Mouse (Mus musculus) splenic B cell, adult 2 months (primary cell): ENCODE results near the gene Btbd9.

Experiments used
- DNase-seq: peaks from one replicate; pipeline ENCODE4 v3.0.0-alpha.2; 2011; ENCODE audit warnings: low read depth, low spot score
- H3K27me3 ChIP-seq: 2 replicates; pipeline ENCODE4 v1.6.1; 2012; ENCODE audit warnings: mild to moderate bottlenecking, low read length, moderate library complexity, mixed read lengths; ENCODE audit not compliant: control insufficient read depth, poor library complexity, insufficient read depth, severe bottlenecking
- H3K36me3 ChIP-seq: 2 replicates; pipeline ENCODE4 v1.6.1; 2012; ENCODE audit warnings: mild to moderate bottlenecking, low read length, moderate library complexity, mixed read lengths; ENCODE audit not compliant: control insufficient read depth, poor library complexity, insufficient read depth, severe bottlenecking

The Btbd9 gene

GRCm38 (mm10) chr17:30481341-30481740, 94.9 kb downstream of the Btbd9 start:
- no peak for DNase-seq
- Histone ChIP-seq H3K27me3 (no peaks in the 10 kb centered on the region), H3K36me3 (peaks cover 4% of the 10 kb centered on the region; the same call in 1 of the 2 replicates)

GRCm38 (mm10) chr17:30480381-30480780, 95.9 kb downstream of the Btbd9 start:
- DNase-seq, result no peak
- peaks cover 4% of the 10 kb centered on the region; the same call in 1 of the 2 replicates for H3K36me3 ChIP-seq
- H3K27me3 ChIP-seq, result no peaks in the 10 kb centered on the region

- DNase-seq, result no peak
These were observed 98.1 kb downstream of the Btbd9 start for GRCm38 (mm10) chr17:30478181-30478580.

GRCm38 (mm10) chr17:30474561-30474960, 101.7 kb downstream of the Btbd9 start:
- DNase-seq, result no peak
- H3K27me3 ChIP-seq, result no peaks in the 10 kb centered on the region
- H3K36me3 ChIP-seq, result no peaks in the 10 kb centered on the region

More at GRCm38 (mm10) chr17:30478181-30478580, 98.1 kb downstream of the Btbd9 start:
- Histone ChIP-seq H3K36me3 (no peaks in the 10 kb centered on the region; the same call in 1 of the 2 replicates), H3K27me3 (no peaks in the 10 kb centered on the region)

GRCm38 (mm10) chr17:30472776-30473175, 103.5 kb downstream of the Btbd9 start:
- no peak for DNase-seq
- no peaks in the 10 kb centered on the region for H3K36me3 ChIP-seq
- no peaks in the 10 kb centered on the region for H3K27me3 ChIP-seq

DNA sequence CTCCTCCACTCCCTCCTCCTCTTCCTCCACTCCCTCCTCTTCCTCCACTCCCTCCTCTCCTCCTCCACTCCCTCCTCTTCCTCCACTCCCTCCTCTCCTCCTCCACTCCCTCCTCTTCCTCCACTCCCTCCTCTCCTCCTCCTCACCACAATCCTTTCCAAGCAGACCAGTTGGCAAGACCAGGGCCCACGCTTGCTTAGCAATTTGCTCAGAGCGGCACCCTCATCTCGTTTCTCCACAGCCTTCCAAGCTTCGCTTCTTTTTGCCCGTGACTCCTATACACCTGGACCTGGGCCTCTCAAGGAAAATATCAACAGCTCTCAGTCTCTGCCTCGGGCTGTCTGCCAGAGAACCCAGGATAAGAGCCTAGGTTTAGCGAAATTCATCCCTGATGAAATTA, 104.8 kb downstream of the Btbd9 start:
- no peaks in the 10 kb centered on the region for H3K27me3 ChIP-seq
- no peak for DNase-seq
- no peaks in the 10 kb centered on the region for H3K36me3 ChIP-seq

- no peaks in the 10 kb centered on the region for H3K27me3 ChIP-seq
- DNase-seq, result no peak
- H3K36me3 ChIP-seq, result no peaks in the 10 kb centered on the region
These were observed 105.5 kb downstream of the Btbd9 start for GRCm38 (mm10) chr17:30470790-30471189.

- no peaks in the 10 kb centered on the region for H3K36me3 ChIP-seq
- H3K27me3 ChIP-seq, result no peaks in the 10 kb centered on the region
- DNase-seq, result no peak
These were observed 106.0 kb downstream of the Btbd9 start for GRCm38 (mm10) chr17:30470286-30470685.

DNA sequence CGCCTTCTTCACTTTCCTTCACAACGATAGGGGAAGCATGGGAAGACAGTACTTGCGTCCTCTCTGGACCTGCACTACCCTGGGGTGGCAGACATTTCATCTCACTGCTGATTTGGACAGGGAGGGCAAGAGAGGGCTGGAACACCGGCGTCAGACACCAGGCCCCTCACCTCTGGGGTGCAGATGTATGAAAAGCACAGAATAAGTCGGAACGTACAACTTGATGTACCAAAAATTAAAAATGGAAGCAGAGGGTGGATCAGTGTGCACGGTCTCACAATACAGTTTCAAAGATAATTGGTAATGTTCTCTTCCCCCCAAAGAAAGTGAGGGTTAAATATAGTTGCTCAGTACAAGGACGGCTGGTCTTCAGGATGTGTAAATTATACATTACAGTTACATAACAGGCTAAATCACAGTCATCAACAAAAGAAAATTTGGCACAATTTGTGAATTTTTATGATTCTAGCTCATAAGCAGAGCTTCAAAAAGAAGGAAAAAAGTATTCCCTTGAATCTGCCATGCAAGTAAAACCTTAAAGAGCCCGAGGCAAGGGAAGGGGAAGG, 106.7 kb downstream of the Btbd9 start:
- Histone ChIP-seq H3K36me3 (no peaks in the 10 kb centered on the region), H3K27me3 (no peaks in the 10 kb centered on the region)
- no peak for DNase-seq

- DNase-seq, result no peak
- no peaks in the 10 kb centered on the region for H3K36me3 ChIP-seq
- no peaks in the 10 kb centered on the region for H3K27me3 ChIP-seq
These were observed 107.9 kb downstream of the Btbd9 start for GRCm38 (mm10) chr17:30468368-30468767.

- DNase-seq, result peak; percentile 18
- Histone ChIP-seq H3K36me3 (no peaks in the 10 kb centered on the region), H3K27me3 (no peaks in the 10 kb centered on the region)
These were observed 108.6 kb downstream of the Btbd9 start for GRCm38 (mm10) chr17:30467566-30468213.

DNA sequence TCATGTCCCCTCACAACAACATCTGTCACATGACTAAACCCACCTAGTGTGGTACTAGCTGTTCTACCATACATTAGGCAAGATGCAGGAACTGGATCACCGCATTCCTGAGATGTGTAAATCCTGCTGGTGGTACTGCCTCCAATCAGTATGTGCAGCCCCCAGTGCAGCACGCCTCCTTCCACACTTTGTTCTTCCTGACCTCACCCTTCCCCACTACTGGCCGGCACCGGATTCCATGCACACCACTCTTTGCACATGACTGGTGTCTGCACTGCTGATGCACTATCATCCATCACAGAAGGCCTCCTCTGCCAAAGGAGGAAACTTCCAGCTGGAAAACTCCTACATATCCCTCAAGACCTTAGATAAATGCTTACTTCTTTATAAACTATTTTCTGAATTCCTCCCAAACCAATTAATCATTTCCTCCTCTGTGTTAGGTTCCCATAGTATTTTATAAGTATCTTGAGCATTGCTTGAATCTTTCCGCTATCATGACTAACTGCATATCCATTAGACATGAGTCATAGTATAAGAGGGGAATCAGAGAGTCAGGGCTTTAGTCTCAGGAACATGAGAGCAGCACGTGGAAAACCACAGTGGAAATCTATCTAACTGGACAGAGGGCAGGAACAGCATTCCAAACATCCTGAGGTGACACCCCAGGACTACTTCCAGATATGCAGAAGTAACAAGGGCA, 111.1 kb downstream of the Btbd9 start:
- H3K36me3 ChIP-seq, result no peaks in the 10 kb centered on the region
- H3K27me3 ChIP-seq, result no peaks in the 10 kb centered on the region
- DNase-seq, result no peak

- Histone ChIP-seq H3K36me3 (no peaks in the 10 kb centered on the region), H3K27me3 (no peaks in the 10 kb centered on the region)
- no peak for DNase-seq
These were observed 112.0 kb downstream of the Btbd9 start for GRCm38 (mm10) chr17:30464240-30464745.

- Histone ChIP-seq H3K27me3 (no peaks in the 10 kb centered on the region), H3K36me3 (no peaks in the 10 kb centered on the region)
- no peak for DNase-seq
These were observed 115.5 kb downstream of the Btbd9 start for GRCm38 (mm10) chr17:30460727-30461349.

- DNase-seq, result no peak
- no peaks in the 10 kb centered on the region for H3K27me3 ChIP-seq
- H3K36me3 ChIP-seq, result no peaks in the 10 kb centered on the region
These were observed 116.6 kb downstream of the Btbd9 start for GRCm38 (mm10) chr17:30459706-30460105.
